Mouse (Mus musculus) forebrain, postnatal 0 days (tissue): ENCODE measurements around the gene Gprc5b. TPM values are rescaled to one million over a fixed set of nuclear protein-coding genes. Genes with fewer than 3 reads are reported as not detected.

Experiments used
- ATAC-seq: fragments of 200-750 bp; cut with Nextera tagmentation; 2 replicates; pipeline ENCODE4 v1.8.0; 2017; ENCODE audit warnings: mild to moderate bottlenecking, moderate library complexity
- DNase-seq: peaks from one replicate; pipeline ENCODE4 v3.0.0-alpha.2; 2015
- H3K27ac ChIP-seq: fragments of 300-500 bp; sonication (generic); 2 replicates; pipeline ENCODE4 v1.5.1; 2014; ENCODE audit warnings: low read depth, mild to moderate bottlenecking, antibody characterized with exemption, low read length, moderate library complexity, mixed read lengths
- H3K27me3 ChIP-seq: fragments of 300-500 bp; sonication (generic); 2 replicates; pipeline ENCODE4 v1.6.1; 2014; ENCODE audit warnings: mild to moderate bottlenecking, low read length, mixed read lengths; ENCODE audit not compliant: insufficient read depth
- H3K36me3 ChIP-seq: fragments of 300-500 bp; sonication (generic); 2 replicates; pipeline ENCODE4 v1.6.1; 2014; ENCODE audit warnings: mild to moderate bottlenecking, moderate library complexity; ENCODE audit not compliant: insufficient read depth
- H3K4me1 ChIP-seq: fragments of 300-500 bp; sonication (generic); 2 replicates; pipeline ENCODE4 v1.6.1; 2014; ENCODE audit warnings: antibody characterized with exemption; ENCODE audit not compliant: insufficient read depth
- H3K4me2 ChIP-seq: fragments of 300-500 bp; sonication (generic); 2 replicates; pipeline ENCODE4 v1.6.1; 2014; ENCODE audit warnings: low read depth, mild to moderate bottlenecking, moderate library complexity
- H3K4me3 ChIP-seq: fragments of 300-500 bp; sonication (generic); 2 replicates; pipeline ENCODE4 v1.5.1; 2014; ENCODE audit warnings: low read depth, low read length, mixed read lengths
- H3K9ac ChIP-seq: fragments of 300-500 bp; sonication (generic); 2 replicates; pipeline ENCODE4 v1.6.1; 2014; ENCODE audit warnings: mild to moderate bottlenecking
- H3K9me3 ChIP-seq: fragments of 300-500 bp; sonication (generic); 2 replicates; pipeline ENCODE4 v1.6.1; 2016; ENCODE audit warnings: low read length
- CTCF ChIP-seq: sonication (generic); IDR thresholded peaks from 2 replicates; pipeline ENCODE4 v1.5.1; 2016; ENCODE audit warnings: antibody characterized with exemption, control low read depth, low read depth
- WGBS: fragments of 180-500 bp; shearing (Covaris S2); extraction: QIAGEN DNeasy Blood & Tissue Kit; methylation state at CpG from one replicate; pipeline ENCODE4 v1.1.7; 2014; 5-methylcytosine and 5-hydroxymethylcytosine counted together
- polyA plus RNA-seq: library from polyadenylated mRNA; unstranded; fragments of >200 nt; fragmentation: Nextera tagmentation; extraction: Ambion mirVana; gene quantifications from 2 replicates; pipeline ENCODE4 v1.2.1, GENCODE M21; 2015
- total RNA-seq: library from RNA; depleted of rRNA; stranded (reverse); fragments of >200 nt; gene quantifications from 2 replicates; pipeline ENCODE4 v1.2.3, GENCODE M21; 2014; rRNA removed

Gene Gprc5b
- total and polyA plus RNA-seq, 2 experiments from 2014 or later = 6.9 to 34.0 TPM

DNA sequence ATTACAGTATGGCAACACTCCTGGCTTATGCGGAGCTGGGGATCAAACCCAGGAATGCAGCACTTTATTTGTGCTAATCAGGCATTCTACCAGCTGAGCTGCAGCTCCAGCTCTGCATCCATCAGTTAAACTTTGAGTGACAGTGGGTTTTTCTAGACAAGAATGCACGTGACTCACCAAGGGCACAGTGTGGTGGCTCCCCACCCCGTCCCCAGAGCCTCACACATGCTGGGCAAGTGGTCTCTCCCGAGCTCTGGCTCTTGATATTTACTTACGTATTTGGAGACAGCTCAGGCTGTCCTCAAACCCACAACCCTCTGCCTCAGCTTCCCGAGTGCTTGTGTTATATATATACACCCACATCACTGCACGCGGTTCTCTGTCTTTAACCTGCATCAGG is 66.1 kb downstream of the Gprc5b start:
- DNase-seq (no peak), ATAC-seq (no peak)
- no peak for TF ChIP-seq CTCF
- Histone ChIP-seq H3K4me3 (no peak overlapping the region), H3K27ac (no peak overlapping the region), H3K36me3 (no peaks in the 10 kb centered on the region), H3K4me2 (no peak overlapping the region), H3K27me3 (no peaks in the 10 kb centered on the region), H3K9ac (no peak overlapping the region), H3K4me1 (no peaks in the 10 kb centered on the region), H3K9me3 (no peaks in the 10 kb centered on the region)
- WGBS = 69% methylated on average over 8 of the region's 8 CpGs

DNA sequence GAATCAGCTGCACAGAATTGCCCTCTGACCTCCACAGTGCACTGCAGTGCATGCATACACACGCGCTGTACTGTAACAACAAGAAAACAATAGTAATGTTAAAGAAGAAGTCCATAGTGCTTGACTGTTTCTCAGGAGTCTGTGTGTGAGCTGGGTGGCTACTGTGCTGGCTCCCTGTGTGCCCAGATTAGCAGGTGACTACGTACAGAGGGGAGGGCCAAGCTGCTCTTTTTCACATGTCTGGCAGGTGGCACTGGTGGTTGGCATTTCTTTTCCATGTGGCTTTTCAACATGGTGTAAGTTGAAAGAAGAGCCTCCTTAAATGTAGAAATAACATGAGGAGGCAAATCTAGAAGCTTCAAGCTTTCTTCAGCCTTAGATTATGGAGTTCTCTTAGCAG is 66.7 kb downstream of the Gprc5b start:
- TF ChIP-seq CTCF = no peak
- ATAC-seq = no peak
- Histone ChIP-seq H3K36me3 (no peaks in the 10 kb centered on the region), H3K4me2 (no peak overlapping the region), H3K4me1 (no peaks in the 10 kb centered on the region), H3K9ac (no peak overlapping the region), H3K4me3 (no peak overlapping the region), H3K9me3 (no peaks in the 10 kb centered on the region), H3K27ac (no peak overlapping the region), H3K27me3 (no peaks in the 10 kb centered on the region)
- WGBS = 86% methylated on average over 3 of the region's 3 CpGs
- no peak for DNase-seq

DNA sequence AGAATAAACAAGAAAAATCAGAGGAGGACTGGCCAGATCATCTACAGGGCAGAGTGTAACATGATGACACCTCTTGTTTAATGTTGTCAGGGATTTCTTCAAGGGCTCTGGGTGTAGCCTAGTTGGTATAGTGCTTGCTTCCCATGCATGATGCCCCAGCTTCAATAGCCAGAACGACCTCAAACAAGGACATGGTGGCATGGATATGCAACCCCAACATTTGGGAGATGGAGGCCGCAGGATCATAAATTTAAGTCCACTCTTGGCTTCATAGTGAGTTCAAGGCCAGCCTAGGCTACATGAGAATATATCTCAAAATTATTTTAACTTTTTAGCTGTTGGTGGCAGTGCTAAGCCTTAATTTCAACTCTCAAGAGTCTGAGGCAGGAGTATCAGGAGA is 67.7 kb downstream of the Gprc5b start:
- H3K27me3 ChIP-seq = no peaks in the 10 kb centered on the region
- WGBS = 91% methylated on average over 2 of the region's 2 CpGs

DNA sequence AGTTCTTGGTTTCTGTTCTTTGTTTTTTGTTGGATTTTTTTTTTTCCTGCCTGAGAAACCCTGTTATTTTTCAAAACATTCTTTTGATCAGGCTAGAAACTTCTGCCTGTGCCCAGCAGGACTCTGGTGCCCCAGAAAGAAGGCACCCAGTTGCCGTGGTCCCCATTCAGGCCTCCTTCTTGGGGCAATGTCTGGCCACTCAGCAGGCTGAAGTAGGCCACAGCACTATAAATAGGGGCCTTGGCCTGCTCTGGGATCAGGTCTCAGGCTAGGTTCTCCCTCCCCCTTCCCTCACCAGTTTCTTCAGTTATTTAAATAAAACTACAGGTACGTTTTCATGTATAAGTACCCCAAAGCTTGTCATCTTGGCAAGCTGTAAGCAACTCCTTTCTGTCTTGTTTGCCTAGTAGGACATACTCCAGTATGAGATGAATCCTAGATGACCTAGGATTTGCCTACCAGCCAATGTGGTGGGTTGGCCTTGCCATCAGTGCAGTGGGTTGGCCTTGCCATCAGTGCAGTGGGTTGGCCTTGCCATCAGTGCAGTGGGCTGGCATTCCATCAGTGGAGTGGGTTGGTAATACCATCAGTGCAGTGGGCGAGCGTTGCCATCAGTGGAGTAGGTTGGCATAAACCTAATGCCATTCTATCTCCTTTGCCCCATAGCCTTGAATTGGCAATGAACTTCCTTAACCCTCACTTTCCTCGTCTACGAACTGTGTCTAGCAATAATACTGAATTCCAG is 68.3 kb downstream of the Gprc5b start:
- 88% methylated on average over 6 of the region's 6 CpGs for WGBS
- no peak for ATAC-seq
- TF ChIP-seq CTCF = no peak

More for the DNA sequence above, 67.7 kb downstream of the Gprc5b start:
- Histone ChIP-seq H3K4me1 (no peaks in the 10 kb centered on the region), H3K4me2 (no peak overlapping the region), H3K9me3 (no peaks in the 10 kb centered on the region), H3K9ac (no peak overlapping the region), H3K27ac (no peak overlapping the region), H3K4me3 (no peak overlapping the region), H3K36me3 (no peaks in the 10 kb centered on the region)
- DNase-seq = no peak
- no peak for ATAC-seq
- TF ChIP-seq CTCF = no peak

DNA sequence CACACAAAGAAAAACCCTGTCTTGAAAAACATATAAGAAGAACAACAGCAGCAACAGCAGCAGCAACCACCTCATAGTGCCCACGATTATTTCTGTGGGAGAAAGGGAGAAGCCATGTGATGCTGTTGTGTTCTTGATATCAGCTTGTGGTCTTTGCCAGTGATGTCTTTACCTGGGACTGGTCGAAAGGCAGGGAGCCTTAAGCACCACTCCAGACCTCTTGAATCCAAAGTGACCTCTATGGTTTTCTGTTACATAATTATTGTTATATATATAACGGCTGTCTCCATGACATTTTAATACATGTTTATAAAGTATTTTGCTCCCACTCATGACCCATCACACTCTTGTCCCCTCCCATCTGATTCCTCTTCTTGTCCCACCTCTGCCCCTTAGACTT is 69.5 kb downstream of the Gprc5b start:
- Histone ChIP-seq H3K36me3 (no peaks in the 10 kb centered on the region), H3K4me1 (no peaks in the 10 kb centered on the region), H3K4me2 (no peak overlapping the region), H3K27ac (no peak overlapping the region), H3K27me3 (no peaks in the 10 kb centered on the region), H3K9me3 (no peaks in the 10 kb centered on the region), H3K4me3 (no peak overlapping the region), H3K9ac (no peak overlapping the region)
- no peak for TF ChIP-seq CTCF
- no peak for ATAC-seq
- DNase-seq = no peak
- 85% methylated on average over 3 of the region's 3 CpGs for WGBS

More for the DNA sequence above, 68.3 kb downstream of the Gprc5b start:
- Histone ChIP-seq H3K27ac (no peak overlapping the region), H3K27me3 (no peaks in the 10 kb centered on the region), H3K4me1 (no peaks in the 10 kb centered on the region), H3K4me3 (no peak overlapping the region), H3K9ac (no peak overlapping the region), H3K36me3 (no peaks in the 10 kb centered on the region), H3K9me3 (no peaks in the 10 kb centered on the region), H3K4me2 (no peak overlapping the region)
- DNase-seq = no peak

DNA sequence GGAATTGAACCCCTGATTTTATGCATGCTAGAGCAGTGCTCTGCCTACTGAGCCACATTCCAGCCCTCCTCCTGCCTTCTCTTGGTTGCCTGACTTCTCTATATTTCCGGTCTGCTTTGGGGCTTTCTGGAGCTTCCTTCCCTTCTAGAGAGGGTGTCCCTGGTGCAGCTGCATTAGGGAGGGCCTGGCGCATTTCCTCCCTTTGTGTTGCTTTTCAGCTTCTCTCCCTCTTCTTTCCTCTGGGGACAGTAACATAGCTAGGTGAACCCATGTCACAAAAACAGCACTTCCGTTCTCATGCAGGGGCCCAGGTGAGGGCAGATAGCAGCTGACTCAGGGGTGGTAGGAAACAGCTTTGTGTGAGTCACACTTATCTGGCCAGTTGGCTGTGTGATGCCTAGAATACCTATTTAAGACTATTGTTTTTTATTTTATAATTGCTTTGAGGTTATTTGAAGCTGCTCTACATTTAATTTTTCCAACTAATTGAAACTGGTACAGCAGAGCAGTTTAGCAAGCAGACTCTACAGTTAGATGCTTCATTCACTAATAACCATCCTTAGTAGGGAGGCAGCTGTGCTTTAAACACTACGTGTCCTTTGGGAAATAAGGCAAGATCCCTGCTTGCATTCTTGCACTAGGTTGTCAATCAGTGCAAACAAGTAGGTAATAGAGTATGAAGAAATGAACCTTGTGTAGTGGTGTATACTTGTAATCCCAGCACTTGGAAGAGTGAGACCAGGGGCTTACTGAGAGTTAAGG is 72.4 kb downstream of the Gprc5b start:
- Histone ChIP-seq H3K27ac (no peak overlapping the region), H3K4me1 (no peaks in the 10 kb centered on the region), H3K4me3 (no peak overlapping the region), H3K27me3 (no peaks in the 10 kb centered on the region), H3K9me3 (no peaks in the 10 kb centered on the region), H3K4me2 (no peak overlapping the region), H3K9ac (no peak overlapping the region), H3K36me3 (no peaks in the 10 kb centered on the region)
- no peak for ATAC-seq
- no peak for TF ChIP-seq CTCF
- no peak for DNase-seq
- WGBS = 74% methylated on average over 4 of the region's 4 CpGs

Other genes with a start within 250 kb of the Gprc5b start
- gene Iqck, start 139.5 kb downstream of the Gprc5b start, total RNA-seq = 7.1 and 7.2 TPM in 2 replicates
- 4.6 and 6.2 TPM in 2 replicates for gene Iqck, start 139.5 kb downstream of the Gprc5b start, polyA plus RNA-seq
- gene Knop1, start 139.0 kb downstream of the Gprc5b start, total RNA-seq = 30.2 and 41.5 TPM in 2 replicates
- gene Knop1, start 139.0 kb downstream of the Gprc5b start, polyA plus RNA-seq = 65.6 and 75.0 TPM in 2 replicates
- gene Gpr139, start 189.4 kb upstream of the Gprc5b start, total RNA-seq = 6.6 and 9.4 TPM in 2 replicates
- 3.5 and 6.5 TPM in 2 replicates for gene Gpr139, start 189.4 kb upstream of the Gprc5b start, polyA plus RNA-seq